Mouse (Mus musculus): Measurements from ENCODE around the gene Vmn1r174. TPM values are rescaled to one million over a fixed set of nuclear protein-coding genes. Genes with fewer than 3 reads are reported as not detected.
"Not testable (repeated sequence)": the region's sequence is repeated elsewhere in the genome, so short reads cannot be mapped to it uniquely, and the experiment has no call there.

Gene Vmn1r174
- polyA plus RNA-seq (2015; fragmentation: Nextera tagmentation; extraction: Ambion mirVana), result not detected in 2 replicates

DNA sequence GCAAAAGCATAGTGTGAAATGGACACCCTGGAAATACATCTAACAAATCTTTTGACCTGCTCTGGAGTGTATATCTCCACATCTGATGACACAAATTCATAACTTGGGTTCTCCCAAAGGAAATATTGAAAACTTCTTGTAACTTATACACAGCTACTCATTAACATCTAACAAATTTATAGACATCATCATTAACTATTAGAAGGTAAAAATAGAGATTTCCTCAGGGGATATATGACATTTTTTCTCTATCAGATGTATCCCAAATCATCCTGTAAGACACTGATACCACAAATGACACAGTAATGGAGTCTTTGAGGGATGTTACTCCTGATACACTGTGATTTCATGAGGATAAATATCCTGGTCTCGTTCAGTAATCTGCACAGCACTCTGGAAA is at the start of gene Vmn1r174:
Gene Vmn1r174 (plus strand): TSS at position 301 of the 400 bp plus-strand sequence.
- WGBS, result 54% methylated on average over 1 of the region's 1 CpGs
- ATAC-seq (replicated peaks), result not testable (repeated sequence)

DNA sequence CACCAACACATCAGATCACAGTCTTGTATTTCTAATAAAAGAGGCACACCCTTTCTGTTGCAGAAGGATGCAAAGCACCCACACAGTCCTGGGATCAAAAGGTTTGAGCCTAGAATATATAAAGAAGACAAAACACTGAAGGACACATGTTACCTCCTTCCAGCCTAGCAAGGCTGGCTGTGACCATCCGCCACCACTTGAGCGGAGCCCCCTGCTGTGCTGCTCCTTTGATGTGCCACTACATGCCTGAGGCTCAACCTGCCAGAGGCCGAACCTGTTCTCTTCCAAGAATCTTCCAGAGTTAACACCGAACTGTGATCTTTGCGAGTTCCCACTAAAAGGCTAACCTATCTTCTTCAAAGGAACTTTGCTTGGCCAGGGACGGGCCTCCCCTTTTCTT is 32.5 kb downstream of the Vmn1r174 start:
- H3K36me3 ChIP-seq (replicated peaks), result no peaks in the 10 kb centered on the region
- H3K27me3 ChIP-seq (replicated peaks), result no peaks in the 10 kb centered on the region
- H3K4me2 ChIP-seq, result no peak overlapping the region
- WGBS, result 84% methylated on average over 6 of the region's 6 CpGs
- no peaks in the 10 kb centered on the region for H3K4me1 ChIP-seq
- peaks cover 39% of the 10 kb centered on the region for H3K9me3 ChIP-seq
- no peak overlapping the region for H3K27ac ChIP-seq
- no peak overlapping the region for H3K4me3 ChIP-seq
- no peak overlapping the region for H3K9ac ChIP-seq
- no peak for ATAC-seq (replicated peaks)

More for the DNA sequence above, at the start of gene Vmn1r174:
- H3K9ac ChIP-seq; H3K4me2 ChIP-seq; H3K9me3 ChIP-seq; H3K27ac ChIP-seq; H3K27me3 ChIP-seq (replicated peaks); H3K4me3 ChIP-seq; H3K4me1 ChIP-seq; H3K36me3 ChIP-seq (replicated peaks): not testable (repeated sequence)

DNA sequence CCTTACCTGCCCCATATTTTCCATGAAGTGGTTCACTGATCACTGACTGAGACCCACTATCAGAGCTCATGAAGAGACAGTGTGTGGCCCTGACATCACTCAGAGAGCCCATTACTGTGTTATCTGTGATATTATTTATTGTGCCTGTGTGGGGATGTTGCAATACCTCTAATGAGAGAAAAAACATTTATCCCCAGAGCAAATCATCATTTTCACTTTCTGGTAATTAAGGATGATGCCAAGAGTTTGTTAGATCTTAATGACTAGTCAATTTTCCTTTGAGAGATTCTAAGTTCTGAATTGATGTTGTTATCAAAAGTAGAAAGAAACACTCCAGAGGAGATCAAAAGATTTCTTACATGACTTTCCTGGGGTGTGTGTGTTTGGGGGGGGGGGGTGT is 58.5 kb downstream of the Vmn1r174 start, which contains the start of gene Vmn1r175:
Gene Vmn1r175 (minus strand): TSS at position 101 of the 400 bp plus-strand sequence.
- H3K36me3 ChIP-seq (replicated peaks); H3K4me2 ChIP-seq; H3K9ac ChIP-seq; H3K27ac ChIP-seq; H3K27me3 ChIP-seq (replicated peaks); H3K4me1 ChIP-seq; H3K4me3 ChIP-seq; H3K9me3 ChIP-seq; ATAC-seq (replicated peaks): not testable (repeated sequence)

Other genes with a start within 250 kb of the Vmn1r174 start
- not detected in 2 replicates for gene Vmn1r167, start 245.1 kb upstream of the Vmn1r174 start, polyA plus RNA-seq (2015; fragmentation: Nextera tagmentation; extraction: Ambion mirVana)
- gene Vmn1r168, start 212.5 kb upstream of the Vmn1r174 start, polyA plus RNA-seq (2015; fragmentation: Nextera tagmentation; extraction: Ambion mirVana), result not detected in 2 replicates
- not detected in 2 replicates for gene Vmn1r169, start 176.7 kb upstream of the Vmn1r174 start, polyA plus RNA-seq (2015; fragmentation: Nextera tagmentation; extraction: Ambion mirVana)
- not detected in 2 replicates for gene Vmn1r170, start 146.1 kb upstream of the Vmn1r174 start, polyA plus RNA-seq (2015; fragmentation: Nextera tagmentation; extraction: Ambion mirVana)
- gene Vmn1r171, start 121.5 kb upstream of the Vmn1r174 start, polyA plus RNA-seq (2015; fragmentation: Nextera tagmentation; extraction: Ambion mirVana), result not detected in 2 replicates
- not detected in 2 replicates for gene Vmn1r172, start 94.0 kb upstream of the Vmn1r174 start, polyA plus RNA-seq (2015; fragmentation: Nextera tagmentation; extraction: Ambion mirVana)
- not detected in 2 replicates for gene Vmn1r173, start 51.6 kb upstream of the Vmn1r174 start, polyA plus RNA-seq (2015; fragmentation: Nextera tagmentation; extraction: Ambion mirVana)
- not detected in 2 replicates for gene Vmn1r175, start 58.4 kb downstream of the Vmn1r174 start, polyA plus RNA-seq (2015; fragmentation: Nextera tagmentation; extraction: Ambion mirVana)
- gene Vmn1r176, start 85.1 kb downstream of the Vmn1r174 start, polyA plus RNA-seq (2015; fragmentation: Nextera tagmentation; extraction: Ambion mirVana), result not detected in 2 replicates
- not detected in 2 replicates for gene Vmn1r177, start 114.2 kb downstream of the Vmn1r174 start, polyA plus RNA-seq (2015; fragmentation: Nextera tagmentation; extraction: Ambion mirVana)
- not detected in 2 replicates for gene Vmn1r178, start 139.7 kb downstream of the Vmn1r174 start, polyA plus RNA-seq (2015; fragmentation: Nextera tagmentation; extraction: Ambion mirVana)
- gene Vmn1r179, start 174.7 kb downstream of the Vmn1r174 start, polyA plus RNA-seq (2015; fragmentation: Nextera tagmentation; extraction: Ambion mirVana), result not detected in 2 replicates
- gene Vmn1r180, start 198.4 kb downstream of the Vmn1r174 start, polyA plus RNA-seq (2015; fragmentation: Nextera tagmentation; extraction: Ambion mirVana), result not detected in 2 replicates
- gene Vmn1r181, start 222.3 kb downstream of the Vmn1r174 start, polyA plus RNA-seq (2015; fragmentation: Nextera tagmentation; extraction: Ambion mirVana), result not detected in 2 replicates
- not detected in 2 replicates for gene V1rd19, start 249.4 kb downstream of the Vmn1r174 start, polyA plus RNA-seq (2015; fragmentation: Nextera tagmentation; extraction: Ambion mirVana)